Comparison of ENCODE assay signal across 9 mouse cellular contexts in the genomic region with DNA sequence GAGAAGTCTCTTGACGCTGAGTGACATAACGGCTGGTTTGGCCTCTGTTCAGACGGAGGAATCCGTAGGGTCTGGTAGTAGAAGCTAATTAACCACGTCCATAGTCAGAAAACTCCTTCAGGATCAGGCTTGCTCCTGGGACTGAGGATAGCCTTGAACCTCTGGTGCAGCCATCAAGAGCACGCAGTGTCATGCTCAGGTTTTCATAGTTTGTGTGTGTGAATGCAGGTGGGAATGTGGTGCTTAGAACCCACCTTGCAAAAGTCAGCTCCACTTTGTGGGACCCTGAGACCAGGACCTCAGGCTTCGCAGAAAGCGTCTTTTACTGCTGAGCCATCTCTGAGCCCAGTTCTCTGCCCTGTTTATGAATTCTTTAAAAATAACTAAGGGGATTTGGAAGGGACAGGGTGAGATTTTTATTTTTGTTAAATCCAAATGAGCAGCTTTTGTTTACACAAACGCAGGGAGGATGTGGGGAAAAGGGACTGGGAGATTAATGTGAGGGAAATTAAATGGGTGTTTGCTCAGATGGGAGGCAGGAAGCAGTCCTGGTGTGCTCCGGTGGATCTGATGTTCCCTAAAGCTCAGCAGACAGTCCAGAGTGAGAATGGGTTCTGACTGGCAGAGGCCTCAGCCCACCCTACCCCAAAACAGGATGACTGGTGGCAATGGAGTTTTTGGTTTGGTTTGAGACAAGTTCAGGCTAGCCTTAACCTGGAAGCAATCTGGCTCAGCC. TPM values are rescaled to one million over a fixed set of nuclear protein-coding genes. Genes with fewer than 3 reads are reported as not detected.
DNase-seq lines count a peak whose midpoint lies in the region; ATAC-seq lines count a peak whose summit lies in the region.
"Had no signal": no experiment of that assay in that cellular context is flagged by ENCODE, and none has a peak within 500 bp of the region (broad histone marks: within the 10 kb centered on the region; RNA-seq: fewer than 3 reads in every experiment).

No protein-coding gene starts in this region.

- no peak for ATAC-seq in heart, embryonic 12.5 days (ENCODE audit: insufficient number of reproducible peaks, low FRiP score)
- no peak for ATAC-seq in limb, embryonic 15.5 days (ENCODE audit: insufficient number of reproducible peaks, low FRiP score, low TSS enrichment, low read depth)
- ATAC-seq in frontal cortex, adult (ENCODE audit: low TSS enrichment), result no peak

- H3K9me3 ChIP-seq in heart, embryonic 12.5 days (replicated peaks), result no peaks in the 10 kb centered on the region
- H3K9me3 ChIP-seq in limb, embryonic 15.5 days, result no peaks in the 10 kb centered on the region

- H3K27me3 ChIP-seq in heart, embryonic 12.5 days (replicated peaks), result no peaks in the 10 kb centered on the region
- no peaks in the 10 kb centered on the region for H3K27me3 ChIP-seq in limb, embryonic 15.5 days

- peaks cover 31% of the 10 kb centered on the region for H3K36me3 ChIP-seq in heart, embryonic 12.5 days
- peaks cover 23% of the 10 kb centered on the region for H3K36me3 ChIP-seq in limb, embryonic 15.5 days

- H3K4me3 ChIP-seq in heart, embryonic 12.5 days, result peak overlapping the region; percentile 27
- no peak overlapping the region for H3K4me3 ChIP-seq in limb, embryonic 15.5 days

- peak overlapping the region; percentile 97 for H3K27ac ChIP-seq in heart, embryonic 12.5 days (ENCODE audit: poor library complexity, severe bottlenecking)
- H3K27ac ChIP-seq in limb, embryonic 15.5 days, result peak overlapping the region; percentile 57

- peak overlapping the region; percentile 92 for H3K4me2 ChIP-seq in heart, embryonic 12.5 days
- no peak overlapping the region for H3K4me2 ChIP-seq in limb, embryonic 15.5 days

- DNase-seq in adrenal gland, postnatal 14 days, result peak; percentile 59
- no peak for DNase-seq in adrenal gland, adult 18-20 months (ENCODE audit: low spot score in 2 of 2)
- peak; percentile 62 for DNase-seq in A20 (ENCODE audit: low read depth, low spot score)
- DNase-seq in c-Kit-positive CD71-positive TER-119-positive erythroid progenitor cells, embryonic 14.5 days (ENCODE audit: low spot score), result no peak
- DNase-seq in thymus, postnatal 10 days (ENCODE audit: low spot score in 2 of 2), result no peak

- H3K4me1 ChIP-seq in heart, embryonic 12.5 days (replicated peaks), result peaks cover 39% of the 10 kb centered on the region
- H3K4me1 ChIP-seq in limb, embryonic 15.5 days, result peaks cover 42% of the 10 kb centered on the region

- H3K9ac ChIP-seq in heart, embryonic 12.5 days, result peak overlapping the region; percentile 58; the same call in 1 of the 2 replicates
- no peak overlapping the region for H3K9ac ChIP-seq in limb, embryonic 15.5 days

- whole genome bisulfite sequencing in heart, embryonic 12.5 days, result 54% methylated on average over 10 of the region's 10 CpGs
- 56% methylated on average over 10 of the region's 10 CpGs for WGBS in limb, embryonic 15.5 days

RNA-seq across cellular contexts. Expression of a gene that starts 4.4 kb away (rescaled TPM):
- 479 and 772 TPM in 2 replicates for total RNA-seq in adrenal gland, postnatal 14 days (2021)
- 100 to 1,000 TPM; 539 to 784 TPM for total RNA-seq in adrenal gland, adult 18-20 months (2021)
- 144 and 150 TPM in 2 replicates for polyA plus RNA-seq in heart, embryonic 12.5 days (2016; fragmentation: Nextera tagmentation; extraction: Ambion mirVana)
- 151 and 157 TPM in 2 replicates for polyA plus RNA-seq in limb, embryonic 15.5 days (2015; fragmentation: Nextera tagmentation; extraction: Ambion mirVana)

RNA-seq across cellular contexts. Expression of a gene that starts 14.7 kb away (rescaled TPM):
- total RNA-seq in adrenal gland, postnatal 14 days (2021), result not detected in 2 replicates
- total RNA-seq in adrenal gland, adult 18-20 months (2021), result not detected
- 1.6 and 2.4 TPM in 2 replicates for polyA plus RNA-seq in heart, embryonic 12.5 days (2016; fragmentation: Nextera tagmentation; extraction: Ambion mirVana)
- 0.82 and 1.2 TPM in 2 replicates for polyA plus RNA-seq in limb, embryonic 15.5 days (2015; fragmentation: Nextera tagmentation; extraction: Ambion mirVana)
- total RNA-seq: hematopoietic stem cell, adult 5-6 weeks had no signal

RNA-seq across cellular contexts. Expression of a gene that starts 31.9 kb away (rescaled TPM):
- total RNA-seq in adrenal gland, postnatal 14 days (2021), result 35.0 and 36.1 TPM in 2 replicates
- total RNA-seq in adrenal gland, adult 18-20 months (2021), result 10 to 100 TPM; 35.5 to 38.8 TPM
- polyA plus RNA-seq in heart, embryonic 12.5 days (2016; fragmentation: Nextera tagmentation; extraction: Ambion mirVana), result 39.2 and 39.3 TPM in 2 replicates
- 38.9 and 42.0 TPM in 2 replicates for polyA plus RNA-seq in limb, embryonic 15.5 days (2015; fragmentation: Nextera tagmentation; extraction: Ambion mirVana)

RNA-seq across cellular contexts. Expression of a gene that starts 34.3 kb away (rescaled TPM):
- total RNA-seq in adrenal gland, postnatal 14 days (2021), result 0.49 and 0.70 TPM in 2 replicates
- under 1 TPM; 0.76 to 0.77 TPM for total RNA-seq in adrenal gland, adult 18-20 months (2021)
- 9.2 and 9.5 TPM in 2 replicates for polyA plus RNA-seq in heart, embryonic 12.5 days (2016; fragmentation: Nextera tagmentation; extraction: Ambion mirVana)
- polyA plus RNA-seq in limb, embryonic 15.5 days (2015; fragmentation: Nextera tagmentation; extraction: Ambion mirVana), result 1.9 and 2.7 TPM in 2 replicates
- total RNA-seq: hematopoietic stem cell, adult 5-6 weeks had no signal

RNA-seq across cellular contexts. Expression of a gene that starts 37.1 kb away (rescaled TPM):
- 6.9 TPM in 1 of 2 replicates, not detected in the other for total RNA-seq in adrenal gland, postnatal 14 days (2021)
- under 1 TPM in 1 of 2 experiments, not detected in 1; 0.42 TPM for total RNA-seq in adrenal gland, adult 18-20 months (2021)
- 7.9 and 9.2 TPM in 2 replicates for polyA plus RNA-seq in heart, embryonic 12.5 days (2016; fragmentation: Nextera tagmentation; extraction: Ambion mirVana)
- 8.7 and 18.4 TPM in 2 replicates for polyA plus RNA-seq in limb, embryonic 15.5 days (2015; fragmentation: Nextera tagmentation; extraction: Ambion mirVana)
- total RNA-seq: hematopoietic stem cell, adult 5-6 weeks had no signal

Comparison
In these comparisons a context has a peak if more than half of its experiments do, and no peak if none do; other contexts are left out.
1. DNase-seq: peak in adrenal gland, postnatal 14 days (single experiment) and A20 (single experiment); none in adrenal gland, adult 18-20 months (0 of 2), c-Kit-positive CD71-positive TER-119-positive erythroid progenitor cells, embryonic 14.5 days (single experiment) and thymus, postnatal 10 days (0 of 2).